Mouse (Mus musculus) cerebellum, adult 9-10 months (tissue): ENCODE data around the gene Slc1a5.

Source experiments
- DNase-seq: peaks from one replicate; pipeline ENCODE4 v3.0.0; 2022

The Slc1a5 gene

DNA sequence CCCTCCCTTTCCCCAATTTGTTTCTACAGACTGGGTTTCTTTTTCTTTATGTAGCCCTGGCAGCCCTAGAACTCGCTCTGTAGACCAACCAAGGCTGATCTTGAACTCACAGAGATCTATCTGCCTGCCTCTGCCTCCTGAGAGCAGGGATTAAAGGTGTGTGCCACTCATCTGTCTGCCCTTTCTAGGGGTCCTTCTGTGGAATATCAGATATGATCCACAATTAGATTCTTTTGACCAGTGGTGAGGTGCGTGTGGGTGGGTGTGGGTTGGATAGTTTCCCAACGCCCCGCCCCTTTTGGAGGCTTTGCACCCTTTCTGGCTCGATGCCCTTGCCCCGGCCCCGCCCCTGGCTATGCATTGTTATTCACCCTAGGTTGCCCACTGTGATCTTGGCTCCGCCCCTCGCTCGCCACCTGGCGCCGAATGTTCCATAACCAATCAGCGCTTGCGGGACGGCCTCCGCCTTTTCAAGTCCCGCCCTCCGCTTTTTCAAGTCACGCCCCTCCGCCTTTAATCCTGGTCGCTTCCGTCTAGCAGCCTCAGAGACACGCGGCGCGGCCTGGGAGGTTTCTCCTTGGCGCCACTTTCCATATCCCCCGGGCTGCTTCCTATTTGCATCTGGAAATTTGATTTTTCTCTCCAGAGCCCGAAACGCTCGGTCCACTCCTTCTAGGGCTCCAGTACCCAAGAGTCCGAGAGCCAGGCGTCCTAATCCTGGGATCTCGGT, at the start of gene Slc1a5:
TSS of gene Slc1a5 (plus strand) at position 516 of the 730 bp plus-strand sequence.
- peak; percentile 41 for DNase-seq

DNA sequence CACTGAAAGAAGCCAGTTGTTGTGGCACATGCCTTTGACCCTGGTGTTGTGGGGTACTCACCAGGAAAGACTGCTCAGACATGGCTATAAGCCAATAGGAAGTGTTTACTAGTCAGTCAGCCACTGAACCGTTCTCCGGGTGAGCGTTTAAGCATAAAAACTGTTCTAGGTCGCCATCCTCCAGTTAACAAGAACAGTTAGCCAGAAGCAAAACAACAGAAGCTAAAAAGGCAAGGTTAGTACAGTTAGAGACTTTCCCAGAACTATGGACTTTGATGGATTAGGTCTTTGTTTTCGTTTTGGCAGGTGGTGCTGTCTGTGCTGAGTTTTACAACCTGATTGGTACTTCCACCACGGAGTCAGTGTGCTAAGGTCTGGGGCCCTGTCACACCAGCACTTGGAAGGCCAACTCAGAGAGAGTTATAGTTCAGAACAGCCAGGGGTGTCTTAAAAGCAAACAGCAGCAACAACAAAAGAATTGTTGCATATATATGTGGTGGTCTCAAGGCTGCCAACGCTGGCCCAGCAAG, 49.2 kb upstream of the Slc1a5 start:
- no peak for DNase-seq

DNA sequence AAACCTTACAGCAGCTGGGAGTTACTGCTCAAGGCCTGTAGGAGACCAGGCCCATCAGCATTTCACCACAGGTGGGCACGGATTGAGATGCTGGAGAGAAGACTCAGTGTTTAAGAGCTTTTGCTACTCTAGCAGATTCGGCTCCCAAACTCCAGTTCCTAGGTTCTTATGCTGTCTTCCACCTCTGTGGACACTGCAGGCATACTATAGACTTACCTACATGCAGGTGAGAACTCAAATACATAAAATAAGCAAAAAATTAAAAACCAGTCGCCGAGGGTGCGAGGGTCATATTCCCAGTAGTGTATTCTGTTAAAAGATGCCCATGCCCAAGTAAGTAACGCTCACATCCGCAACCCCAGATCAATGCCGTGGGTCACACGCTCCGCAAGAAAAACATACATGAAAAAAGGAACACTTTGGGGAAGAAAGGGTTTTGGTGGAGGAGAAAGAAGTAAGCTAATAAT, 43.5 kb upstream of the Slc1a5 start:
- peak; percentile 72 for DNase-seq

DNA sequence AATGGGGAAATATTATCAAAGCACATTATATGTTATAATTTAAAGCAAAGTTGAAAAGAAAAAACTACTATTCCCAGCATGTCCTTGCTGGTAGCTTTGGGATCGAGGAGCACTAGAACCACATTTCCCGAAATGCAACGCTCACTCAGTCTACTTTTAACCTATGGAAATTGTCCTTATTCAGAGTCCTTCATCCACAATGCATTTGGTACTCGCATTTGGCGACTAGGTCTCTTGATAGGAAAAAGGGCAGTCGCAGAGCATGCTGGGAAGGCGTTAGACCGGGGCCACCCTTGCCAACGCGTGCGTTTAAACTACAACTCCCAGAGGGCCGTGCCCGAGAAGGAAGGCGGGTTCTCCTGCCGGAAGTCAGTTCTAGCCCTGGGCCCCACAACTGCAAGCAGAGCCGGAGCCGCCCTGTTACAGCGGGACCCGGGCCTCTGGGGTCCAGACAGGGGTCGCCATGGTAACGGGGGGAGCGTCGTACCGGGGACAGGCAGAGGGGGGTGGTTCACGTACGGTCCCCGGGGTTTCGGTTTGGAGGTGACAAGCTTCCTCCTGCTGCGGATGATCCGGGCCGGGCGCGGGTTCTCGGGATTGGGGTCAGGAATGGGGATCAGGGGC, 43.0 kb upstream of the Slc1a5 start, which contains the start of gene Ap2s1:
TSS of gene Ap2s1 (plus strand) at position 338 of the 624 bp plus-strand sequence.
- DNase-seq, result peak; percentile 100

DNA sequence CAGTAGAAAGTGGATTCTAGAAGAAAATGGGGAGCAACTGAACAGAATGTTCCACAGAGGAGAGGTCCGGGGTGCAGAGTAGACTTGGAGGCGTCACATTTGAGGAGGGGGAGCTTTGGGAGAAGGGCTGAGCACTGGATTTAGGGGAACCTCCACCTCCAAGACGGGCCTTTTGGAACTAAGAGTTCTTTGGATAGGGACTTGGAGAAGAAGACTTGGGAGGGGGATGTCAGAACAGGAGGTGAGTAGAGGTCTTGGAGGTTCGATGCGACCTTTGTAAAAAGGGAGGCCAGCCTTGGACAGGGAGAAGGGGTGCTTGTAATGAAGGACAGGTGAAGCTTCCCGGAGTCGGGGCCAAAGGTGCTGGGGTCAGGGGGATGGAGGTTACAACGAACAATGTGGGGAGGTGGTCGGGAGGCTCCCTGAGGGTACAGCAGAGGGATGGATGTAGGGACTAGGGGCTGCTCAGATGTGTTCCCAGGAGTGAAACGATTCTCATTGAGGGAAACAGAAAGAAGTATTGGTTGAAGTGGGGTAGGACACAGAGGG, 42.0 kb upstream of the Slc1a5 start:
- DNase-seq, result peak; percentile 50

DNA sequence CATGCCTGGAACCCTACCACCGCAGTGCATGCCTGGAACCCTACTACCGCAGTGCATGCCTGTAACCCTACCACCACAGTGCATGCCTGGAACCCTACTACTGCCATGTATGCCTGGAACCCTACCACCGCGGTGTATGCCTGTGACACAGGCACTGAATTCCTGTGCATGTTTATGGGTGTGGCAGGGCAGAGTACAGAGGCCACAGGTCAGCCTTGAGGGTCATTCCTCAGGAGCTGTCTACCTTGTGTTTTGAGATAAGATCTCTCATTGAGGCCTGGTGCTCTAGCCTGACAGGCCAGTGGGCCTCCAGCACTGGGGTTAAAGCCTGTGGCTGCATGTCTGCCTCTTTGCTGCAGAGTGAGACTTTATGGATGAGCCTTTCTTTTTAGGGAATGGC, 35.8 kb upstream of the Slc1a5 start:
- no peak for DNase-seq

DNA sequence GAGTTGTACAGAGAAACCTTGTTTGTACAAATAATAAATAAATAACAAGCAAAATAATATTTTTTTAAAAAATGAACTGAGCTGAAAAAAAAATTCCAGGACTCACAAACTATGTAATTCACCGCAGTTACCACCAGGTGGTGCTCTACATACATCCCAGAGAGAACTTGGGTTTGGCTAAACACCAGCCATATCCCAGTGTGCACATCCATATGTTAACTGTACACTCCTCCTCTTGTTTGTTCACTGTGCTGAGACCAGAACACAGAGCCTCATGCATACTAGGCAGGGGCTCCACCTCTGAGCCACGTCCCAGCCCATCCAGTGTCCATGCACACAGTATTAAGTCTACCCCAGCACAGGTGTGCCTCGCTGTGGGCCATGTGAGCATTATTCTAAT, 35.0 kb upstream of the Slc1a5 start:
- peak; percentile 70 for DNase-seq

DNA sequence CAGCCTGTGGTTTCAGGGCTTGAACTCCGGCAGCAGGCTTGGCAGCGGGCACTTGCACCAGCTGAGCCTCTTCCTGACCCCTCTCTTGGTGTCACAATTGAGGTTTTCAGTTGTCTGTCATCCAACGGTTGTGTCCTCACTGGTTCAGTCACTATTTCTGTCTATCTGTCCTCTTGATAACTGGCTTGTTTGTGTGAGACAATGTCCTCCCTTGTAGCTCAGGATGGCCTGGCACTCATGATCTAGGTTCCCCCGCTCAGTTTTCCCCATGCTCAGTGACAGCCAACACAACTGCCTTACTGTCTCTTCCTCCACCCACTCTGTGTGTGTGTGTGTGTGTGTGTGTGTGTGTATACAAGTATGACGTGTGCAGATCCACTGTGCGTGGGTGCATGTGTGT, 33.5 kb upstream of the Slc1a5 start:
- no peak for DNase-seq

DNA sequence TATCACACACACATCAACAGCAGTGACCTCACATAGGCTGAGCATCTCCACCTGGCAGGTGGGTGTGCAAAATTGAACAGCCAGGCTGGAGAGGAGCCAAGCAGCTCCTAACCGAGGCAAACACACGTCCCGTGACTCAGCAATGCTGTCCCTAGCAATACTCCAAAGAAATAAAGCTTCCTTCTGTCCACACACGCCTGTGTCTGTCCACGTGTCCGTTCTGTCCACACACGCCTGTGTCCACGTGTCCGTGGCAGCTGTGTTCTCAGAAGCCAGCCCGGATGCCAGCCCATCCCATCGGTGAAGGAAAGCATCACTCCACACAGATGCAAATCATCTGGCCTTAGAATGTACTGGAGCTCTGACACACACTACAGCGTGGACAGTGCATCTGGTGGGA, 29.1 kb upstream of the Slc1a5 start:
- DNase-seq, result no peak

DNA sequence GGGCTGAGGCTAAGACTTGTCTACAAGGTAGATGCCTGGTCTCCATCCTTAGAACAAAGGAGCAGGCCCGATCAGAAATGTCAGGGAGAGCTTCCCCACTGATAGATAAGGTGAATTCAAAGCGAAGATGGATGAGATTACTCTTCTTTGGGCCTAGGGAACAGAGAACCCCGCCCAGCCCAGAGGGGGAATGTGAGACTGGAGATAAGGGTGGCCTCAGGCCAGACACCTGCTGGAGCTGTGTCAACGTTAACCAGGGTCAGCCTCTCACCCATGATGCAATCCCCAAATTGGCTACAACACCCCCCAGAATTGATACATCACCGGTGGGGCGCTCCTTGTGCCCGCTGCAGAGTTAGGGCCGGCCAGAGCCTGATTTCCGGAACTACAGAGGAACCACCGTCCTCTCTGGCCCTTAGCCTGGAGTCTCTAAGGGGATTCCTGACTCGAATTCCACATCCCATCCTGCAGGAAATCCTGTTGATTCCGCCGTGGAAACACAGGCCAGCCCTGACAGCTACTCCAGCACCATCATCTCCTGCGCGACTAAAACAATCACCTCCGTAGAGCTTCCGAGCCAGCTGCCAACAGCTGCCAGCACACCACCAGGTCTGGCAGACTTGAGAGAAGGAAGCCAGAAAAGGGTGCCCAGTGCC, 25.6 kb upstream of the Slc1a5 start:
- no peak for DNase-seq

DNA sequence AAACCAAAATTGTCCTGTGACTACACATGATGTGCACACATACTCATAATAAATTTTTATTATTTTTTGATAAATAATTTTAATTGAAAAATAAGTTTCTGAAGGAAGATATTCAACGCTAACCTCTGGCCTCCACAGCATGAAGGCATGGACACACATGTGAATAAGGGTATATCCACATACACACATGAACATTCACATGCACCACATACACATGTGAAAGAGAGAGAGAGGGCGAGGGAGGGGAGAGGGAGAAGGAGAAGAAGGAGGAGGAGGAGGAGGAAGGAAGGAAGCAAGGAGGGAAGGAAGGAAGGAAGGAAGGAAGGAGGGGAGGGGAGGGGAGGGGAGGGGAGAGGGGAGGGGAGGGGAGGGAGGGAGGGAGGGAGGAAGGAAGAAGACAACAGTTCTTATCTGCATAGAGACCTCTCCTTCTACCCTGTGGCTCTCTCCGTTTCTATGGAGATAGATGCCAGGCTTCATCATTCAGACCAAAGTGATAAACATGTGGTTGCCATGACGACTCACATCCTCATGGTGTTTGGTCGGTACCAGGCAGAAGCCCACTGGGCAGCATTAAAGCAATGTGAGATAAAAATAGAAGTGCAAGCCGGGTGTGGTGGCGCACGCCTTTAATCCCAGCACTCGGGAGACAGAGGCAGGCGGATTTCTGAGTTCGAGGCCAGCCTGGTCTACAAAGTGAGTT, 22.1 kb upstream of the Slc1a5 start:
- DNase-seq, result no peak

DNA sequence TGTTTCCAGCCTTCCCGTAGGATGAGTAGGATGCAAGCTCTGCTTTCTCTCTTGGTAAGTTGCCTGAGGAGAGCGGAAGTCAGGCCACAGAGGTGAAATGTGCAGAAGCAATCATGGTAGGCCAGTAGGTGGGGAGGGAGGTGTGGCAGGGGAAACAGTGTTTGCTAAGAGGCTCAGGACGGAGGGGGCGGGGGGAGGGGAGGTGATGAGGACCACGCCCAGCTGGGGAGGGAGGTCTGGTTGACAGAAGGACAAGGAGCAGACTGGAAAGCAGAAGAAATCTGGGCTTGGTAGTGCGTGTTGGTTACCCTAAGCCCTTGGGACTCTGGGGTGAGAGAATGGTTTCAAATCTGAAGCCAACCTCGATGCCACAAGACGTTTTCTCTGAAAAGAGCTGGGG, 20.8 kb upstream of the Slc1a5 start:
- no peak for DNase-seq

DNA sequence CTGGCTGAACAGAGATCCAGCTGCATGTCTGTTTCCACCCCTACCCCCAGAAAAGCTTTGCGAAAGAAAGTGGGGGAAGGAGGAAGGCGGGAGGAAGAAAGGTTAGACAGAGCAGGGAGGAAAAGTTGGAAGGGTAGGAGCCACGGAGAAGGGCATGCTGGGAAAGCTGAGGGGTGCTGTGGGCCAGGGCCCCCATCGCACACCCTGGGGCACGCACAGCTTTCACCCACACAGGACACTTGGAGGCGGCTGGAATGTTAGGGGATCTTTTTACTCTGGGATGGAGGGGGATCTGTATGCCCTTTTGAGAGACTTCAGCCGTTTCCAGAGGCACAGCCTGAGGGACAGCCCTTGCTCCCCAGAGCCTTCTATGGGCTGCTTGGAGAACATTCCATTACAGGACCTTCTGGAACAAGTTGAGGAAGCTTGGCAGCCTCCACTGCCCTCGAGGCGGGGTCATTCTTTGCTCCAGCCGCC, 20.1 kb upstream of the Slc1a5 start:
- DNase-seq, result no peak

DNA sequence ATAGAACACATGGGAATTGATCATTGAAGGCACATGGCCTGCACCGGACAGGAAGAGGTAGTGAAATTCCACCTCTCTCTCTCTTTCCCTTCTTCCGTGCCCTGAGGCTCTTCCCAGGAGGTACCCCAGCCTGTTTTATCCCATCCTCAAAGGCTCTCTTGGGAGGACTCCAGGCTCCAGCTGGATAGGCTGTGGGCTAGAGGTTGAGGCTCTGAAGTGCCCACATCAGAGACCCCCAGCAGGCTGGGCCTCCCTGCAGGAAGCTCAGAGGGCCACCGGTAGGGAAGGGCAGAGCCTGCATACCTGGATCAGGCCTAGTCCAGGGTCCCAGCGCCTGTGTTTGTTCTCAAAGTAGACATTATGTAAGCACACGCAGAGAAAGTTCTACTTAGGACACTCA, 19.5 kb upstream of the Slc1a5 start:
- DNase-seq, result no peak

DNA sequence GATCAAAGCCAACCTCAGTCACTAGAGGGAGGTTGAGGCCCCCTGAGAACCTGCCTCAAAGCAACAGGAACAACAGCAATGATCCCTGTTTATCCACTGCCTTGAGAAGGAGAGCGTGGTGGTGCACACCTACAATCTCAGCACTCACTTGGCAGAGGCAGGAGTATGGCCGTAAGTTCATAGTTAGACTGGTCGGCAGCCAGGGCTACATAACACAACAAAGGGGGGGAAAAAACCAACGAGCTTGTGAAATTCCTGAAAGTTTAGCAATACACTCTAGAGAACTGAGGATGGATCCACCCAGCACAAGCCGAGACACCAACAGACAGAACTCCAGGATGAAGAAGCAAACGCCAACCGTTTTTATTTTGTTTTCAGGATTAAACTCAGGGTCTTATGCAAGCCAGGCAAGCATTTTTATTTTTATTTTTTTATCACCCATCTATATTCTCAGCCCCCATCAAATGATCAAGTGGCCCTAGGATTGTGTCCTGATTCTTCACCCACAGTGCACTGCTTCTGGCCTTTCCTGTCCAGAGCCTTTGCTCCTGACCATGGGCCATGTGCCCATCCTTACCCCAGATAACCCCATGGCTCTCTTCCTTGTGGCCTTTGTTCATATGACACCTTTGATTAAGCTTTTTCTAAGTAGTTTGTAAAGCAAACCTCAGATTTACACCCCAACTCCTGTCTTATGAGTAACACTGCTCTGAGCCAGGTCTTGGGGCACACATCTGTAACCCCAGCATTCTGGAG, 17.5 kb upstream of the Slc1a5 start:
- no peak for DNase-seq

DNA sequence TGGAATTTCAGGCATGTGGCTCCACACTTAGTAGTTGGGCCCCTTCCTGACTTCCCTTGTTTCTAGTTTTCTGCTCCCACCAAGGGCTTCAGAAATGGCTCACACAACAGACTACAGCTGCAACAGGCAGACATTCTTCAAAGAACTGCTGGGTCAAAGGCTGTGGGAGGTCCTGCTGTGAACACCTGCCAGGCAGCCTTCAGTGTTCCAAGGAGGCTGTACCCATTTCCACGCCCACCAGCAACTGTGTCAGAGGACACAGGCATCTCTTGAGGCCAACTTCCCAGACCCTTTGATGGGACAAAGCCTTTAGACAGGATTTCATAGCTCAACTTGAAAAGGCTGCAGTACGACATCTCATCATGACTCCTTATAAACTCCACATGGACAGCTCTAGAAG, 14.7 kb upstream of the Slc1a5 start:
- no peak for DNase-seq

DNA sequence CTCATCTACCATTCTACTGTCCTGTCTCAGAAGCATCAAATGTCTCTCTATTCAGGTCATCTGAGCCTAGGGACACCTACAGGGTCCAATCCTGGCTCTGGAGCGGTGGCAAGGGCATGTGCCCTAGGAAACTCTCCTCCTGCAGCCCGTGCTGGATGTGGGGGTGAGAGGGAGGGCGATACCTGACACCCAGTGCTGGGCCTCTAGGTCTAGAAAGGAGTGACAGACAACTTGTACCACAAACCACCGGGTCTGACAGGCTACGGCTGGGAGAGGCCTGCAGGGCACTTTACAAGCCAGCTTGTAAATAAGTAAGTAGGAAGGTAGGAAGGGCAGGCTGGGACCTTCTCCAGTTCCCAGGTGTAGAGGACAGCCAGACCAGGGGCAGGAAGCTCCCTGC, 5.3 kb upstream of the Slc1a5 start:
- DNase-seq, result no peak

DNA sequence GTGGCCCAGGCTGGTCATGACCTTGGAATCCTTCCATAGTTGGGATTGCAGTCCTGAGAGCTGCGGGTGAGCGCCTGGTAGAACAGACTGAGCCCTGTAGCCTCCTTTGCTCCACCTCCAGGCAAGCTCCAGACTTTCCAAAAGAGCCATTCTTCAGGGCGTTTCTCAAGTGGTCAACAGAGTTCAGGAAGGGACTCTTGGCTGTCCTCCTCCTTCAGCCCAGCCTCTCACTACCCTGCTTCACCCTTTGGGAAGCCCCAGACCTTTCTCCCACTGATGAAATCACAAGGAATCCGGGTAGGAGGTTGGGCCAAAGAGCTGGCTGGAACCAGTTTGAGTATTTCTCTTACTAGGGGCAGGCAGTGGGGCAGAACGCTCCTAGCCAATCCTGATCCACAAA, 1.1 kb upstream of the Slc1a5 start:
- DNase-seq, result no peak

DNA sequence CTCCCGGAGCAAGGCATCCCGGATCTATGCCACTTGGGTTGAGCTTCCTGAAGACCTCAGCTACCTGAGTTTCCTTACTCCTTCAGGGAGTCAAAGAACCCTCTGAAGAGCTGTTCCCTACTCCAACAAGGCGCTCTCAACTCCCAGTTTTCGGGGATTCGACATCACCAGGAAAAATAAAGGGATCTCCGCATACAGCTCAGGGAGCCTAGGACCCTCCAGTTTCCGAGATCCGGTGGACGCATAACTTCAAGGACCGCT, 345 bp downstream of the Slc1a5 start:
- no peak for DNase-seq

DNA sequence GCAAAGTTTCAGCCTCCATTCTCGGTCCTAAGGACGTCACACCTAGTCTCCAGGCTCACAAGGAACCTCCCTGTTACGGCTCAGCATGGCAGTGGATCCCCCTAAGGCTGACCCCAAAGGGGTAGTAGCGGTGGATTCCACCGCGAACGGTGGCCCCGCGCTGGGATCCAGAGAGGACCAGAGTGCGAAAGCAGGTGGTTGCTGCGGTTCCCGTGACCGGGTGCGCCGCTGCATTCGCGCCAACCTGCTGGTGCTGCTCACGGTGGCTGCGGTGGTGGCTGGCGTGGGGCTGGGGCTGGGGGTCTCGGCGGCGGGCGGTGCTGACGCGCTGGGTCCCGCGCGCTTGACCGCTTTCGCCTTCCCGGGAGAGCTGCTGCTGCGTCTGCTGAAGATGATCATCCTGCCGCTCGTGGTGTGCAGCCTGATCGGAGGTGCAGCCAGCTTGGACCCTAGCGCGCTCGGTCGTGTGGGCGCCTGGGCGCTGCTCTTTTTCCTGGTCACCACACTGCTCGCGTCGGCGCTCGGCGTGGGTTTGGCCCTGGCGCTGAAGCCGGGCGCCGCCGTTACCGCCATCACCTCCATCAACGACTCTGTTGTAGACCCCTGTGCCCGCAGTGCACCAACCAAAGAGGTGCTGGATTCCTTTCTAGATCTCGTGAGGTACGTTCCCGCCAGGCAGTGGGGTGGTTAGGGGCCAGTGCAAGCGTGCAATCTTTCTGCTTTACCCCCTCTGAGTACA, 845 bp downstream of the Slc1a5 start:
- no peak for DNase-seq

DNA sequence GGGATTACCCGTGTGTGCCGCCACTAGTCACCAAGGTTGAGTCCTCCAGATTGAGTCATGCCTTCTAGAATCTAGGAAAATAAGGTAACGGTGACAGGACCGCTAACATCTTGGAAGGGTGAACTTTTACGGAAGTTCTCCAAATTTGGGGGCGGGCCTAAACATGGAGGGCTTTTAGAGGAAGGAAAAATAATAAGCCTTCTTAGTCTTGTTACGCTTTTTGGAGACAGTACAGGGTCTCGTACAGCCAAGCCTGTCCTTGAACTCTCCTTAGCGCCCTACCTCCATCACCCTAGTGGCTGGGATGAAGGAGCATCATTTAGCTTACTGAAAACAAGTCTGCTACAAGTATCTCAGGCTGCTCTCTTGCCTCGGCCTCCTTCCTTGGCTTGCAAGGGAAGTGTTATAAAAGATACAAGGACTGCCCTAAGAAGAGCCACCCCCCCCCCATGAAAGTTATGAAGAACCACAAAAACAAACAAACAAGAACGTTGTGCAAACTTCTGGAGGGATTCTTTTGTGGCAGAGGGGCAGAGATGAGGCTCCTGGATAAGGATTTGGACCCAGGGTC, 1.5 kb downstream of the Slc1a5 start:
- no peak for DNase-seq
